ENCODE assay signal across 13 mouse cellular contexts in genomic region chr10:67057208-67057607, GRCm38 (mm10). TPM values are rescaled to one million over a fixed set of nuclear protein-coding genes. Genes with fewer than 3 reads are reported as not detected.
DNase-seq lines count a peak whose midpoint lies in the region; ATAC-seq and TF ChIP-seq lines count a peak whose summit lies in the region.
"Had no signal": no experiment of that assay in that cellular context is flagged by ENCODE, and none has a peak within 500 bp of the region (broad histone marks: within the 10 kb centered on the region; RNA-seq: fewer than 3 reads in every experiment).

No protein-coding gene starts in this region.

- H3K4me2 ChIP-seq in hindbrain, embryonic 15.5 days, result no peak overlapping the region
- H3K4me2 ChIP-seq in hindbrain, postnatal 0 days (ENCODE audit: low read depth, low read length), result no peak overlapping the region
- no peak overlapping the region for H3K4me2 ChIP-seq in neural tube, embryonic 15.5 days
- H3K4me2 ChIP-seq: forebrain, embryonic 12.5 days; liver, embryonic 11.5 days; neural tube, embryonic 12.5 days had no signal

- H3K27ac ChIP-seq in heart, adult 2 months, result peak overlapping the region; percentile 86
- 0 out of 2 replicates have a peak overlapping the region, but pooled peaks have one; percentile 37 for H3K27ac ChIP-seq in hindbrain, embryonic 15.5 days (replicated peaks)
- H3K27ac ChIP-seq in hindbrain, postnatal 0 days, result no peak overlapping the region; the same call in 1 of the 2 replicates
- peak overlapping the region; percentile 70 for H3K27ac ChIP-seq in neural tube, embryonic 15.5 days (replicated peaks)
- H3K27ac ChIP-seq: forebrain, embryonic 12.5 days; neural tube, embryonic 12.5 days had no signal

- peaks cover 28% of the 10 kb centered on the region for H3K36me3 ChIP-seq in heart, adult 2 months (ENCODE audit: control insufficient read depth, insufficient read depth, low read length)
- no peaks in the 10 kb centered on the region for H3K36me3 ChIP-seq in hindbrain, embryonic 15.5 days
- no peaks in the 10 kb centered on the region for H3K36me3 ChIP-seq in hindbrain, postnatal 0 days (ENCODE audit: insufficient read depth, low read length)
- no peaks in the 10 kb centered on the region for H3K36me3 ChIP-seq in neural tube, embryonic 15.5 days
- H3K36me3 ChIP-seq: forebrain, embryonic 12.5 days; neural tube, embryonic 12.5 days had no signal

- TF ChIP-seq CTCF in heart, adult 2 months (IDR thresholded peaks at IDR 0.05), result no peak
- TF ChIP-seq CTCF in hindbrain, postnatal 0 days (IDR thresholded peaks at IDR 0.05; ENCODE audit: low read depth), result no peak

- peaks cover 35% of the 10 kb centered on the region for H3K4me1 ChIP-seq in heart, adult 2 months (ENCODE audit: control insufficient read depth, insufficient read depth, low read length)
- H3K4me1 ChIP-seq in hindbrain, embryonic 15.5 days (replicated peaks), result peaks cover 42% of the 10 kb centered on the region
- H3K4me1 ChIP-seq in hindbrain, postnatal 0 days (ENCODE audit: insufficient read depth, low read length), result peaks cover 6% of the 10 kb centered on the region; the same call in 1 of the 2 replicates
- peaks cover 53% of the 10 kb centered on the region for H3K4me1 ChIP-seq in neural tube, embryonic 15.5 days

- peaks cover 2% of the 10 kb centered on the region; the same call in 1 of the 2 replicates for H3K79me2 ChIP-seq in heart, adult 2 months (replicated peaks; ENCODE audit: control insufficient read depth, insufficient read depth, low read length)

- H3K27me3 ChIP-seq in heart, adult 2 months (ENCODE audit: control insufficient read depth, insufficient read depth, low read length), result no peaks in the 10 kb centered on the region
- no peaks in the 10 kb centered on the region for H3K27me3 ChIP-seq in hindbrain, embryonic 15.5 days
- H3K27me3 ChIP-seq in hindbrain, postnatal 0 days (ENCODE audit: insufficient read depth, low read length), result no peaks in the 10 kb centered on the region
- no peaks in the 10 kb centered on the region for H3K27me3 ChIP-seq in neural tube, embryonic 15.5 days (replicated peaks)
- H3K27me3 ChIP-seq: forebrain, embryonic 12.5 days; neural tube, embryonic 12.5 days had no signal

- no peak for TF ChIP-seq EP300 in heart, adult 2 months (IDR thresholded peaks at IDR 0.05; ENCODE audit: insufficient read depth, low read depth, low read length)

- no peak overlapping the region for H3K4me3 ChIP-seq in heart, adult 2 months
- no peak overlapping the region for H3K4me3 ChIP-seq in hindbrain, embryonic 15.5 days
- no peak overlapping the region for H3K4me3 ChIP-seq in hindbrain, postnatal 0 days (ENCODE audit: low read length)
- no peak overlapping the region for H3K4me3 ChIP-seq in neural tube, embryonic 15.5 days (replicated peaks)
- H3K4me3 ChIP-seq: forebrain, embryonic 12.5 days; neural tube, embryonic 12.5 days had no signal

- no peak for DNase-seq in heart, adult 2 months
- no peak for DNase-seq in heart, adult 8-10 months (ENCODE audit: low spot score)
- no peak for DNase-seq in hindbrain, postnatal 0 days (ENCODE audit: low spot score)
- DNase-seq in neural tube, embryonic 10.5 days (ENCODE audit: extremely low spot score, low spot score), result no peak
- DNase-seq in thymus, postnatal 4 days, result no peak
- DNase-seq: adrenal gland, adult 8-10 months; kidney, adult 9 months; thymus, adult 18-20 months had no signal

- intact Hi-C loops in heart, adult 2 months (cut with DNase I), result loop anchor here (2.0 to 5.0 kb wide), 4 partner anchors 40 to 146 kb away; partner anchors contain the start of genes Jmjd1c and Reep3

- no peak for ATAC-seq in hindbrain, embryonic 15.5 days (ENCODE audit: low FRiP score, low read depth)
- no peak for ATAC-seq in hindbrain, postnatal 0 days
- ATAC-seq in neural tube, embryonic 15.5 days (ENCODE audit: low FRiP score), result no peak

- TF ChIP-seq POLR2A in heart, adult 2 months (IDR thresholded peaks at IDR 0.05; ENCODE audit: insufficient read depth, low read depth, low read length), result no peak

- no peaks in the 10 kb centered on the region for H3K9me3 ChIP-seq in hindbrain, embryonic 15.5 days
- no peaks in the 10 kb centered on the region for H3K9me3 ChIP-seq in hindbrain, postnatal 0 days (ENCODE audit: low read length)
- H3K9me3 ChIP-seq in neural tube, embryonic 15.5 days (replicated peaks), result no peaks in the 10 kb centered on the region
- H3K9me3 ChIP-seq: forebrain, embryonic 12.5 days; neural tube, embryonic 12.5 days had no signal

- H3K9ac ChIP-seq in heart, adult 2 months (ENCODE audit: low read depth, low read length), result no peak overlapping the region
- H3K9ac ChIP-seq in hindbrain, embryonic 15.5 days, result no peak overlapping the region
- no peak overlapping the region for H3K9ac ChIP-seq in hindbrain, postnatal 0 days (replicated peaks; ENCODE audit: low read length)
- no peak overlapping the region for H3K9ac ChIP-seq in neural tube, embryonic 15.5 days (replicated peaks)
- H3K9ac ChIP-seq: forebrain, embryonic 12.5 days; neural tube, embryonic 12.5 days had no signal

RNA-seq across cellular contexts. Expression of gene Jmjd1c, which starts 38.7 kb away (rescaled TPM):
- total RNA-seq in heart, adult 2 months (2021), result 10 to 100 TPM; 34.5 to 36.8 TPM
- polyA plus RNA-seq in heart, adult 2 months (2012; rRNA removed), result 8.5 and 14.7 TPM in 2 replicates
- total RNA-seq in heart, adult 8-10 months (2022), result 10 to 100 TPM; 35.9 to 38.7 (median 37.9) TPM
- polyA plus RNA-seq in hindbrain, embryonic 15.5 days (2015; fragmentation: Nextera tagmentation; extraction: Ambion mirVana), result 51.0 and 53.9 TPM in 2 replicates
- 53.7 and 54.1 TPM in 2 replicates for total RNA-seq in hindbrain, postnatal 0 days (2014; rRNA removed)
- polyA plus RNA-seq in hindbrain, postnatal 0 days (2015; fragmentation: Nextera tagmentation; extraction: Ambion mirVana), result 45.4 and 45.6 TPM in 2 replicates
- polyA plus RNA-seq in neural tube, embryonic 15.5 days (2015; fragmentation: Nextera tagmentation; extraction: Ambion mirVana), result 43.8 and 50.7 TPM in 2 replicates

RNA-seq across cellular contexts. Expression of gene Reep3, which starts 39.5 kb away (rescaled TPM):
- total RNA-seq in heart, adult 2 months (2021), result 10 to 100 TPM; 19.7 to 20.2 TPM
- 14.9 and 27.7 TPM in 2 replicates for polyA plus RNA-seq in heart, adult 2 months (2012; rRNA removed)
- 10 to 100 TPM; 16.3 to 19.9 (median 17.9) TPM for total RNA-seq in heart, adult 8-10 months (2022)
- polyA plus RNA-seq in hindbrain, embryonic 15.5 days (2015; fragmentation: Nextera tagmentation; extraction: Ambion mirVana), result 32.8 and 36.2 TPM in 2 replicates
- 33.9 and 35.5 TPM in 2 replicates for total RNA-seq in hindbrain, postnatal 0 days (2014; rRNA removed)
- polyA plus RNA-seq in hindbrain, postnatal 0 days (2015; fragmentation: Nextera tagmentation; extraction: Ambion mirVana), result 36.2 and 37.5 TPM in 2 replicates
- polyA plus RNA-seq in neural tube, embryonic 15.5 days (2015; fragmentation: Nextera tagmentation; extraction: Ambion mirVana), result 34.5 and 35.9 TPM in 2 replicates
